Mouse (Mus musculus): ENCODE measurements at regions not wholly inside any gene's neighbourhood (a gene's known extent, or its start where the extent isn't known, plus 50 kb on each side); places are given as distances from the start of the nearest gene placed in this dataset.

- no peak for DNase-seq
Observed at GRCm38 (mm10) chr1:120667776-120668175, 65.6 kb downstream of the En1 start.

GRCm38 (mm10) chr1:120683532-120684245 is 81.5 kb downstream of the En1 start:
- DNase-seq = no peak

DNA sequence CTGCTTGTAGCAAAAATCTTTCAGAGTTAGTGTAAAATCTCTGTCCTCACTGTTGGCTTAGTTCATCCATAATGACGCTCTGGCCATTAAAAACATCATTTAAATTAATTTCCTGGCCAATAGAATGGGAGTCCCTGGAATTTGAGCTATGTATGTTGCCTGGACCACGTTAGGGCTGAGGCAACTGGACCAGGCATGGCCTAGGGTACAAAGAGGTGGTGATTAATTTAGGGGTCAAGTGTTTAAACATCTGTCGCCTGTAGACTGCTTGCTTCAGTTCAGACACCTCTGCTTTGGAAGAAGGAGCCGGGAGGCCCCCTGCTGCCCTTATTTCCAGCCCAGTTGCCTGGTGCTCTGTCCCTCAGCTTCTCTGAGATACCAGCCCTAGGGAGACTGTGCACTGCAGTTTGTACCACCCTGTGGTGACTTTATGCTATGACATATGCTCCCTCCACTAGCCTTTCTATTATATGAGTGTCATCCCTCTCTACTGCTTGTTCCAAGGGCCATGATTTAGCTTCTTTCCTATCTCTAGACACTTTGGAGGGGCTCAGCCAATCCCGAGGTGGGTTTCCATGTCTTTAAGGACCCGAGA is 83.5 kb downstream of the En1 start:
- no peak for DNase-seq

- no peak for DNase-seq
Observed at GRCm38 (mm10) chr1:120691571-120691970, 89.4 kb downstream of the En1 start.

GRCm38 (mm10) chr1:120698189-120698588 is 96.0 kb downstream of the En1 start:
- DNase-seq = no peak

DNA sequence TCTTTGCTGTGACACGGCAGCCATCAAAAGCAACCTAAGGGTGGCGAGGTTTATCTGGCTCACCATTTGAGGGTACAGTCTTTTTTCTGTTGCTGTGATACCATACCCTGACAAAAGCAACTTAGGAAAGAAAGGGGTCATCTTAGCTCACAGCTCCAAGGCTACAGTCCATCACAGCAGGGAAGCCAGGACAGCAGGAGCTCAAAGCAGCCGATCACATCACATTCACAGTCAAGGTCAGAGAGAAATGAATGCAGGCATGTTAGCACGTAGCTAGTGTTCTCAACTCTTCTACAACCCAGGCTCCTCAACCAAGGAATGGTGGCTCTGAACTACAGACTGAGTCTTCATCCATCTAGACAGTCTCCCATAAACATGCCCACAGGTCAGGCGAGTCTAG is 102.0 kb downstream of the En1 start:
- no peak for DNase-seq

DNA sequence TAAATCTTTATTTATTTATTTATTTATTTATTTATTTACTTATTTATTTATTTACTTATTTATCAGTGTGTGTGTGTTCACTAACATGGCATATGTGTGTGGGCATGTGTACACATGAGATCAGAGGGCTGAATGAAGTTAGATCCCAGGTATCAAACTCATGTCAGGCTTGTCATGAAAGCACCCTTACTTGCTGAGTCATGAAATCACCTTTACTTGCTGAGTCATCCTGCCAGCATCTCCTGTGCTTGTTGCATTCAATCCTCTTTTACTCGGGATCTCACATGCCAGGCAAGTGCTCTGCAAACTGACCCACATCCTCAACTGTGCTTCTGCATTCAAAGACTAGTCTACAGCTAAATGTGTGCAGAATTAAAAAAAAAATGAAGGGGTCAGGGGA is 103.8 kb downstream of the En1 start:
- DNase-seq = no peak

DNA sequence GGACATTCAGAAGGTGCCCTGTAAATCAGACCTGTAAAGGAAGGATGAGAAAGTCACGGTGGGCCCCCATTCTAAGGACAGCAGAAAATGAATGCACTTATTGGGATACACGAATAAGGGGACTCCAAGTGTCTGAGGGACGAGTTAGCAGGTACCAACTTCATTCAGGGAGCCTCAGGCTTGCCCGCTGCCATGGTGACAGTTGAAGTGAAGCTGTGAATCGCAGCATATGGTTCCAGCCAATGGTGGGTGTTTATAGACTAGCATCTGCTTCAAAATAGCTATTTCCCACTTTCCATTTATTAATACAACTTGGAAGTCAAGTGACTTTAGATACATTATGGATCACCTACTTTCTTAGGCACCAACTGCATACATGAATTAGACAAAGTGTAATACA is 106.3 kb downstream of the En1 start:
- no peak for DNase-seq

DNA sequence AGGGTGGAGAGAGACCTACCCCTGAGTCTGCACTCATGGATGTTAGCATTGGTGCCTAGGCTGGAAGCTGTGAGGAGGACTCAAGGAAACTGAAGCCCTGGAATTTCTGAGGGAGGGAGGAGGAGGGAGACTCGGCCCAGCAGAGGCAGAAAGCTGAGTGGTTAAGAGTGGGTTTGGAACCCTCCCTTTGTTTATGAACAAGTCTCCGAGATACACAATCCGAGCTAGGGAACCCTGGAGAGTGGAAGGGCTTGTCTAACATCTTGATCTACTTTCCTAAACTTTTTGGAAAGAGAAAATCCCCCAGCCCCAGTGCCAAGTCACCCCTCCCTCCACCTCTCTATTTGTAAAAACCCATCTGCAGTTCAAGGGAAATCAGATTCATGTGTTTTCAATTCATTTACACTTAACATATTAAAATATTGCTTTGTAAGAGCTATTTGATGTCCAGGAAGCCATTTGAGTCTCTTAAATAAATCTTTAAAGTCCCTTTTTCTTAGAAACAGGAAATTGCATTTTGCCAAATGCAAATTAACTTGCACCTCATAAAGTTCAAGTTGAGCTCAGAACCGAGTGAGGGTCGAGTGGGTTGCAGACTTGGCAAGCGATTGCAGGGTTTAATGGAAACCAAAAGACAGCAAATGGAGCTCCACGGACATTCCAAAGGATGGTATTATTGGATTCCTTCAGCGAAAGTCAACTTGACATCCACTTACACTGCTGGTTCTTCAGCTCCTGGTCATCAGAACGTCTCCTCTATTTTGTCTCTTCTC is 113.1 kb downstream of the En1 start:
- peak; percentile 7 for DNase-seq

DNA sequence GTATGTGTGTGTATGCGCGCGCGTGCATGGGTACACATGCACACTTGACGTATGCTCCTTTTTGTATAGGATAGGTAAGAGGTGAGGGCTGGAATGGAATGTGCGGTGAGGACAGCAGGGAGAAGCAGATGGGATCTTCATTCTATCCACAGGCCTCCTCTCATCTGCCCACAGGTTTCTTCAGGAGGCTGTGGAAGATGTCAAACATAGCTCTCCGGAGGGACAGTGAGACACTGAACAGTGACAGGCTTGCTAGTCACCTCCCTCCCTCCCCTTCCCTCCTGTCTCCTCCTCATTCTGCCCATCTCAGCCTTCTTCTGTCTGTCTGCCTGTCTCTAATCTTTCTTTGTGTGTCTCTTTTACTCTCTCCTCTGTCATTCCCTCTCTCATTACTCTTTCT is 124.6 kb downstream of the En1 start:
- DNase-seq = no peak

- no peak for DNase-seq
Observed at GRCm38 (mm10) chr1:120727427-120727826, 125.2 kb downstream of the En1 start.

DNA sequence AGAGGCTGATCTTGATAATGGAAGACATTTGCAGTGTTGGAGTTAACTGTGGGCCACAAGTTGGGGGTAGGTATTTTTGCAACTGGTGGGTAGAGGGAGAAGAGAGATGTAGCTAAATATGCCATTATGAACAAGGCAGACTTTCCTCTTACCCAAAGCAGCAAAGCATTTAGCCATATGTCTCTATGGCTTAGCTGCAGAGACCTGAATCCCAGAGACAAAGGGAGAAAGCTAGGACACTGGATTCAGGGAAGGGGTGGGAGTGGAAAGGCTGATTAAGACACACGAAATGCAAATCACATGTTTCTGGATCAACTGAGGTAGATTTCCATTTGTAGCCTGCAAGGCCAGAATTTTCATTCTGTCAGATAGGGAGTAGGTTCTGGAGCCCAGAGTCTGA is 129.8 kb downstream of the En1 start:
- DNase-seq = no peak

DNA sequence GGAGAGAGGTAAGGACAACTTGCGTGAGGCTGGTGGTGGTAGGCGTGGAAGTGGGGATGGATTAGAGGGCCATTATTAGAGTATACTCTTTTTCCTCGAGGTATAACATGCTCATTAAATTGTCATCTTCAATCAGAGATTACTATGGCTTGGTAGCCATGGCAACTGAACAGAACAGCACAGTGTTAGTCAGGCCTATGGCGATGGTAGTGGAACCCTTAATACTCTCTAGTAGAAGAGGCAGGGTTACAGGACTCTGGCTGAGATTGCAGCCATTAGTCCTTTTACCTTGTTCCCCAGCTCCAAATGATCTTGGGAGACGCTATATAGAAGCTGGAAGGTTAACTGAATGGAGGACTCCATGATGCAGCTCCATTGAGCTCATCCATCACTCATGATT is 131.5 kb downstream of the En1 start:
- DNase-seq = no peak

DNA sequence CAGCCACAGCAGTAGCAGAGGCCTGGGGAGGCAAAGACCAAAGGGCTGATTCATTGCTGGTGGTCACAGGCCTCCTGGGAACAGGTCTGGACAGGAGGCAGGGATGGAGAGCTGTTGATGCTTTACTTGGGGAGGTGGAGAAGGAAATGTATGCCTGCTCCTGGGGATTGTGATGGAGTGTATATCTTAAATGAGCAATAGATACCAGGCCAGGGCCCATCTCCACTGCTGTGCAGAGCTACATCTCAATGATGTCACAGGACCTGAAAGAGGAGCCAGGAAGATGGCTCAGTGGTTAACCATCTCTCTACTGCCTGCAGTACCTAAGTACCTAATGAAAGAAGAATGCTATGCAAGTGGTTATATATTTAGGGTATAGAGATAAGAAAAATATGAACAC is 132.6 kb downstream of the En1 start:
- DNase-seq = no peak

GRCm38 (mm10) chr1:120739499-120739898 is 137.3 kb downstream of the En1 start:
- peak; percentile 21 for DNase-seq

- no peak for DNase-seq
Observed at GRCm38 (mm10) chr1:120741091-120741740, 139.0 kb downstream of the En1 start.

- no peak for DNase-seq
Observed at GRCm38 (mm10) chr1:120748963-120749362, 146.7 kb downstream of the En1 start.

- DNase-seq = no peak
Observed at GRCm38 (mm10) chr1:120753406-120753805, 151.2 kb downstream of the En1 start.

DNA sequence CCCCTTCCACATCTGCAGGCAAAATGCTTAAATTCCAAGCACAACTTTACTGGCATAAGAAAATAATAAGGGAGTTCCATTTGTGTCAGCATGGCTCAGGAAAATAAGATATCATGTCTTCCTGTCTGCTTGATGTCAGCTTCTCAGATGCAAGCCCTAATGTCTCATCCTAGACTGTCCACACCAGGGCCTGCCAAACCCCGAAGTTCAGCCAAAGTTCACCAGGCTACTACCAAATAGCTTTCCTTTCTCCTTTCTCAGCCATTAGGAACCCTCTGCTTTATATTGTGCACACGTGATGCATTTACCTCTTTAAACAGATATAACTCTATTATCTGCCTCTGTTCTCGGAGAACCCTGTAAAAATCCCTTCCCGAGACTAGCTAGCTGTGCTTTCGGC is 152.1 kb downstream of the En1 start:
- no peak for DNase-seq

DNA sequence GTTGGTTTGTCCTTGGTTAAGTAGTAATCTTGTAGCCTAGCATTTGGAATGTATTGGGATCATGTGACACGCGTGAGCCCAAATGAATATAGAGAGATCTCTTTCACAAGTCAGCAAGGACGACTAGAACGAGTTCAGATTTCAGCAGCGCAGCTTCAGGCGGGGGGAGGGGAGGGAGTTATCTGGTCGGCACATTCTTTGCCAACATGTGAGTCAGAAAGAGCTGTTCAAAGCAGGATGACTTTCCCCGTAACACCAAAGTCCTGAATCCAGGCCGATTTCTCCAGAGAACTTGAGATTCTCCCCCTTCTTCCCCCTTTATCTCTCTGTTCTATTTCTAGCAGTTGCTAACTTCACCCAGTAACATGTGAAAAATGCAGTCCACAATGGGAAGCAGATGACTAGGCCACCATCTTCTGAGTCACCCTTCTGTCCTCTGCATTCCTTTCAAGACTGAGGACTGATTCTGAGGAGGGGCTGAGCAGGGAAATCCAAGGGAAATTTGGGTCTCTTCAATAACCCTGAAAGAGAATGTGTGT is 155.1 kb downstream of the En1 start:
- DNase-seq = peak; percentile 70

DNA sequence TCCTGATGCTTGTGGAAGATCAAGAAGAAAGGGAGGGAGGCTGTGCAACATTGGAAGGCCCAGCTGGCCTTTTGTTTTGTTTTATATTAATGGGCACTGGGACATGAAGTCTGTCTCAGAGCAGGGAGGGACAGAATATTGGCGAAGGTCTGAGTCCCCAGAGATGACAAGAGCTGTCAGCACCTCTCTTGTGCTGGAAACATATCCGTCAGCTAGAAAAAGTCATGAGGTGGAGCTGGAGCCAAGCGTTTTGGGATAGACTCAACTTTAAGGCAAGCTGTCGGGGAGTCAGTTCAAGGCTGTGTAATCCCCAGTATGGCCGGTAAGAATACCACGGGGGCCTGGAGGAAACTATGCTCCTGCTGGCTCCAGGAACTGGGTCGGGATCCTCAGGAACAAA is 156.0 kb downstream of the En1 start:
- peak; percentile 78 for DNase-seq

DNA sequence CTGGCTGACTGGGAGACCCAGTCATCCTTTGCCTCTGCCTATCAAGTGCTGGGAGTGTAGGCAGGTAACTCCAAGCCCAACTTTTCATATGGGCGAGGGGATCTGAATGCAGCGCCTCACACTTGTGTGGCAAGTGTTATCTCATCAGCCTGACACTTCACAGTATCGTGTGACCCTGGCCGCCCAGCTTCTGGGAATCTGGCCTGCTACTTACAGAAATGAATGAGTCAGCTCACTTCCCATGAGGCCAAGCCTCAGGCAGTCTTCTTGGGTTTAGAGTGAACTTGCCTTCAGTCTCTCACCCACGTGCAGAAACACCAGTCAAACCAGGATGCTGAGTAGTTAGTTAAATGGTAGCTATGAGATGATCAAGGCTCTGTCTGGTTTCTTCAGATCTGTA is 156.5 kb downstream of the En1 start:
- DNase-seq = peak; percentile 54

- DNase-seq = no peak
Observed at GRCm38 (mm10) chr1:120759380-120759779, 157.2 kb downstream of the En1 start.
